Mouse (Mus musculus) left cerebral cortex, adult 2 months (tissue): ENCODE measurements around the gene Tnpo2. TPM values are rescaled to one million over a fixed set of nuclear protein-coding genes. Genes with fewer than 3 reads are reported as not detected.
A peak's percentile ranks its signal among the peaks of the same experiment; 100 is the strongest.

Source experiments
- DNase-seq, 2 experiments: peaks; one replicate each; pipeline ENCODE4 v3.0.0; 2021 to 2022; ENCODE audit warnings: low spot score in 2 of 2, mixed read lengths in 1 of 2; ENCODE audit errors: extremely low spot score in 1 of 2
- H3K27ac ChIP-seq: fragments of 200-600 bp; 2 replicates; pipeline ENCODE4 v1.8.1; 2022
- H3K4me3 ChIP-seq: fragments of 200-600 bp; 2 replicates; pipeline ENCODE4 v1.8.1; 2022
- CTCF ChIP-seq: fragments of 200-600 bp; IDR thresholded peaks from 2 replicates; pipeline ENCODE4 v1.8.1; 2022; ENCODE audit warnings: antibody characterized with exemption, mild to moderate bottlenecking, moderate library complexity
- intact Hi-C: fragments of 180-260 bp; cut with DNase I; formaldehyde crosslinking; loops from one replicate; pipeline ENCODE4 v1.15.1; 2025
- long read RNA-seq, 2 experiments: library from polyadenylated mRNA; stranded (forward); transcript quantifications; one replicate each; pipeline ENCODE4 v2.0.0; 2021; ENCODE audit warnings: borderline mapping rate in 2 of 2
- total RNA-seq, 2 experiments: library from RNA; stranded (reverse); gene quantifications; 2 replicates each; pipeline ENCODE4 v1.2.3; 2021

Tnpo2 gene
- 100 to 1,000 TPM; 146 to 163 TPM for total RNA-seq
- long read RNA-seq, experiment 1, partial matches to known transcripts = 5 of 20 reads
- long read RNA-seq, experiment 1, other reads (novel, unspliced or antisense) = 14 of 20 reads
- long read RNA-seq, experiment 2, partial matches to known transcripts = 4 of 19 reads
- long read RNA-seq, experiment 2, other reads (novel, unspliced or antisense) = 14 of 19 reads

GRCm38 (mm10) chr8:85036718-85037365 is at the start of gene Tnpo2:
Gene Tnpo2, plus strand, starts transcription at chr8:85036915.
- intact Hi-C loops = no loop called here
- peak; percentile 84 to 89 for DNase-seq
- Histone ChIP-seq H3K4me3 (peak within 1 kb of the TSS; percentile 86), H3K27ac (peak within 1 kb of the TSS; percentile 98)
- no peak for TF ChIP-seq CTCF

- Histone ChIP-seq H3K27ac (no peak overlapping the region), H3K4me3 (no peak overlapping the region)
- DNase-seq = no peak
- intact Hi-C loops = no loop called here
- no peak for TF ChIP-seq CTCF
These were observed 49.3 kb upstream of the Tnpo2 start for GRCm38 (mm10) chr8:84987388-84987787.

GRCm38 (mm10) chr8:84987903-84988302 is 48.8 kb upstream of the Tnpo2 start:
- TF ChIP-seq CTCF = no peak
- intact Hi-C loops = no loop called here
- H3K27ac ChIP-seq = no peak overlapping the region

GRCm38 (mm10) chr8:84989311-84989731 is 47.4 kb upstream of the Tnpo2 start:
- intact Hi-C loops = no loop called here
- Histone ChIP-seq H3K4me3 (peak overlapping the region; percentile 71; the same call in 1 of the 2 replicates), H3K27ac (peak overlapping the region; percentile 82)
- DNase-seq = no peak
- no peak for TF ChIP-seq CTCF

More at GRCm38 (mm10) chr8:84987903-84988302, 48.8 kb upstream of the Tnpo2 start:
- H3K4me3 ChIP-seq = no peak overlapping the region
- no peak for DNase-seq

GRCm38 (mm10) chr8:84989810-84990209 is 46.9 kb upstream of the Tnpo2 start:
- Histone ChIP-seq H3K27ac (peak overlapping the region; percentile 82), H3K4me3 (peak overlapping the region; percentile 71)
- DNase-seq = peak; percentile 86 to 88
- intact Hi-C loops = loop anchor here (1.0 kb wide), 1 partner anchor 16 kb away; no protein-coding TSS in a partner anchor
- peak; percentile 66 for TF ChIP-seq CTCF

- TF ChIP-seq CTCF = peak; percentile 70
- H3K4me3 ChIP-seq = peak within 1 kb of the TSS; percentile 71
- H3K27ac ChIP-seq = peak within 1 kb of the TSS; percentile 82
- DNase-seq = peak; percentile 95 to 96
- intact Hi-C loops = loop anchor here (1.0 kb wide), 1 partner anchor 16 kb away; no protein-coding TSS in a partner anchor
These were observed 46.4 kb upstream of the Tnpo2 start, which contains the start of gene Hook2 for GRCm38 (mm10) chr8:84990349-84990748. Gene Hook2, plus strand, starts transcription at chr8:84990603.

- peak overlapping the region; percentile 71 for H3K4me3 ChIP-seq
- no peak for DNase-seq
- TF ChIP-seq CTCF = no peak
- peak overlapping the region; percentile 54 for H3K27ac ChIP-seq
- intact Hi-C loops = loop anchor here (1.0 kb wide), 1 partner anchor 17 kb away; no protein-coding TSS in a partner anchor
These were observed 45.9 kb upstream of the Tnpo2 start for GRCm38 (mm10) chr8:84990836-84991235.

- H3K4me3 ChIP-seq = no peak overlapping the region
- intact Hi-C loops = no loop called here
- no peak for TF ChIP-seq CTCF
- DNase-seq = no peak
- no peak overlapping the region for H3K27ac ChIP-seq
These were observed 42.3 kb upstream of the Tnpo2 start for GRCm38 (mm10) chr8:84994375-84994774.

GRCm38 (mm10) chr8:84995680-84996079 is 41.0 kb upstream of the Tnpo2 start:
- intact Hi-C loops = no loop called here
- no peak overlapping the region for H3K27ac ChIP-seq
- TF ChIP-seq CTCF = no peak
- H3K4me3 ChIP-seq = no peak overlapping the region
- no peak for DNase-seq

- Histone ChIP-seq H3K27ac (no peak overlapping the region), H3K4me3 (no peak overlapping the region)
- TF ChIP-seq CTCF = no peak
- no peak for DNase-seq
- intact Hi-C loops = no loop called here
These were observed 39.7 kb upstream of the Tnpo2 start for GRCm38 (mm10) chr8:84996978-84997377.

- intact Hi-C loops = no loop called here
These were observed 38.9 kb upstream of the Tnpo2 start for GRCm38 (mm10) chr8:84997649-84998295.

GRCm38 (mm10) chr8:85007686-85008085 is 29.0 kb upstream of the Tnpo2 start:
- no peak for DNase-seq
- peak; percentile 31 for TF ChIP-seq CTCF
- intact Hi-C loops = no loop called here
- Histone ChIP-seq H3K27ac (no peak overlapping the region), H3K4me3 (no peak overlapping the region)

More at GRCm38 (mm10) chr8:84997649-84998295, 38.9 kb upstream of the Tnpo2 start:
- Histone ChIP-seq H3K27ac (no peak overlapping the region), H3K4me3 (no peak overlapping the region)
- DNase-seq = peak; percentile 87 to 94
- peak; percentile 97 for TF ChIP-seq CTCF
